Mouse (Mus musculus): ENCODE results near the gene Spag7. TPM values are rescaled to one million over a fixed set of nuclear protein-coding genes. Genes with fewer than 3 reads are reported as not detected.
A peak's percentile ranks its signal among the peaks of the same experiment; 100 is the strongest.

Gene Spag7
- polyA plus RNA-seq, 1 experiment from 2014 or later, result 72.4 TPM

GRCm38 (mm10) chr11:70648512-70648911, 20.7 kb downstream of the Spag7 start:
- peak; percentile 50 for DNase-seq
- Histone ChIP-seq H3K27me3 (no peaks in the 10 kb centered on the region), H3K9me3 (replicated peaks) (no peaks in the 10 kb centered on the region), H3K36me3 (peaks cover 67% of the 10 kb centered on the region), H3K27ac (peak overlapping the region; percentile 99), H3K4me2 (peak overlapping the region; percentile 96), H3K4me3 (replicated peaks) (peak overlapping the region; percentile 85), H3K4me1 (replicated peaks) (peaks cover 76% of the 10 kb centered on the region), H3K9ac (peak overlapping the region; percentile 99)
- 17% methylated on average over 4 of the region's 4 CpGs for WGBS (ENCODE audit: insufficient replicate concordance)
- ATAC-seq (ENCODE audit: low read depth), result peak; percentile 36; the same call in 1 of the 2 replicates

DNA sequence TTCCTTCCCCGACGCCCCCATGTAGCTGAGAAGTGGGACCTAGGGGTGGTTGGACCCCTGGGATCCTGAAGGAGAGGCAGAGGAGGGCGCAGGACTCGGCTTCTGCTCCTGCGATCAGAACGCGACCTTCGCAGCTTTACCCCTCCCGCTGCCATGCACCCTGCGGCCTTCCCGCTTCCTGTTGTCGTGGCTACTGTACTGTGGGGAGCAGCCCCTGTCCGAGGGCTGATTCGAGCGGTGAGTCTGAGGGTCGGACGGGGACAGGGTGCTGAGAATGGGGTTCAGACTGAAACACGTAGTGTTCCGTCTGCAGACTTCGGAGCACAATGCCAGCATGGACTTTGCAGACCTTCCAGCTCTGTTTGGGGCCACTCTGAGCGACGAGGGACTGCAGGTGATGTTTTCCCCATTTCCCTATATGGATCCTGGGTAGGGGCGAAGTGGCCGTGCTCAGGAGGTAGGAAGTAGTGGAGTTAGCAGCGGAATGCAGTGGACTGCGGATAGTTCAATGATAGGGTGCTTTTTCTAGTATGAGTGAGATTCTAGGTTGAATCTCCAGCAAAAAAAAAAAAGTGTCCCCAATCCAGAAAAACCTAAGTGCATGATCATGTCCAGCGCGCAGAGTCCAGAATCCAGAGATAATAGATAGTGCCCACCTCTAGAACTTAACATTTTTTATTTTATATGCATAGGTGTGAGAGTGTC, 21.3 kb downstream of the Spag7 start:
- peak; percentile 17; the same call in 1 of the 2 replicates for ATAC-seq (ENCODE audit: low read depth)
- peak overlapping the region; percentile 96 for H3K4me2 ChIP-seq
- peak overlapping the region; percentile 85 for H3K4me3 ChIP-seq (replicated peaks)
- peaks cover 69% of the 10 kb centered on the region for H3K4me1 ChIP-seq (replicated peaks)
- peaks cover 62% of the 10 kb centered on the region for H3K36me3 ChIP-seq
- peak overlapping the region; percentile 99 for H3K27ac ChIP-seq
- no peaks in the 10 kb centered on the region for H3K9me3 ChIP-seq (replicated peaks)
- 2% methylated on average over 28 of the region's 28 CpGs for WGBS (ENCODE audit: insufficient replicate concordance)
- peak overlapping the region; percentile 99 for H3K9ac ChIP-seq
- DNase-seq, result peak; percentile 36
- H3K27me3 ChIP-seq, result no peaks in the 10 kb centered on the region

GRCm38 (mm10) chr11:70646691-70647650, 22.2 kb downstream of the Spag7 start, which contains the start of the genes Rnf167 and Slc25a11:
Gene Rnf167 (plus strand): TSS chr11:70647235.
Gene Slc25a11 (minus strand): TSS chr11:70647479.
- peak within 1 kb of the TSS; percentile 85 for H3K4me3 ChIP-seq (replicated peaks)
- peak within 1 kb of the TSS; percentile 99 for H3K9ac ChIP-seq
- H3K9me3 ChIP-seq (replicated peaks), result no peaks in the 10 kb centered on the region
- WGBS (ENCODE audit: insufficient replicate concordance), result under 1% methylated on average over 63 of the region's 63 CpGs
- ATAC-seq (ENCODE audit: low read depth) (peak; percentile 82), DNase-seq (peak; percentile 96)
- peak within 1 kb of the TSS; percentile 99 for H3K27ac ChIP-seq
- H3K4me2 ChIP-seq, result peak within 1 kb of the TSS; percentile 98
- H3K27me3 ChIP-seq, result no peaks in the 10 kb centered on the region
- peaks cover 67% of the 10 kb centered on the region for H3K4me1 ChIP-seq (replicated peaks)
- H3K36me3 ChIP-seq, result peaks cover 53% of the 10 kb centered on the region

GRCm38 (mm10) chr11:70646259-70646555, 23.0 kb downstream of the Spag7 start:
- peak overlapping the region; percentile 85 for H3K4me3 ChIP-seq (replicated peaks)
- 27% methylated on average over 3 of the region's 3 CpGs for WGBS (ENCODE audit: insufficient replicate concordance)
- H3K4me2 ChIP-seq, result peak overlapping the region; percentile 98
- no peaks in the 10 kb centered on the region for H3K9me3 ChIP-seq (replicated peaks)
- peaks cover 62% of the 10 kb centered on the region for H3K4me1 ChIP-seq (replicated peaks)
- DNase-seq (no peak), ATAC-seq (ENCODE audit: low read depth) (no peak)
- H3K27ac ChIP-seq, result peak overlapping the region; percentile 99
- peaks cover 46% of the 10 kb centered on the region for H3K36me3 ChIP-seq
- no peaks in the 10 kb centered on the region for H3K27me3 ChIP-seq
- H3K9ac ChIP-seq, result peak overlapping the region; percentile 99

DNA sequence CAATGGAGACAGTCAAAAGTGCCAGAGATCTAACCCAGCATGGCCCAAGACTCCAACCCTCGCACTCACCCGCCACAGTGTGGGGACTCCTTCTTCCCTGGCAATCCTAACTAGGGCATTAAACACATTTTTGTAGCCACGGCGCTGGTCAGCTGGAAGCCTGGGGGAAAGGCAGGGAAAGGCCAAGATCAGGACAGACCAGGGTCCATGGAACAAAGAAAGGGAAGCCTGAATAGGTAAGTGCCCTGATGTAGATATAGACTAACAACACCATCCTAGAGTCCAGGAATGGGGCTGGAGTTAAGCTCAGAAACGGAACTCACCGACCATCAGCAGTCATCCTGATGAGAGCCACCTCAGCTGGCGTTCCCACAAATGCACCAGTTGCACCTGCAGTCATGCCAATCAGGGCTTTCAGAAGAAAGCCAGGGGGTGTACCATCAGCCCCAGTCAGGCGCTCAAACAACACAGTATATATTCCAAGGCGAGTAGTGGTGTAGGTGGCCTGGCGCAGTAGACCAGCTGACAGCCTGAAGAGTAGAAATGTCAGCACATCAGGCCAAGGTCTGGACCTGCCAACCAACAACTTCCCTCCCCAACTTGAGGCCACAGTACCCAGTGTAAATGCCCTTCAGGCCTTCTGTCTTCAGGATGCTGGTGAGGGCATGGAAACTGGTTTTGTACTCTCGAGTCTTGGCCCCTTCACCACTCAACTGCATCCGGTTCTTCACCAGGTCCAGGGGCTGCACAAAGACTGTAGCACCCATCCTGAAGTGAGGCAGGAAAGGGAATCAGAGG, 23.6 kb downstream of the Spag7 start:
- peak overlapping the region; percentile 85 for H3K4me3 ChIP-seq (replicated peaks)
- H3K4me1 ChIP-seq (replicated peaks), result peaks cover 62% of the 10 kb centered on the region
- H3K9ac ChIP-seq, result peak overlapping the region; percentile 99
- peak overlapping the region; percentile 99 for H3K27ac ChIP-seq
- no peak for DNase-seq
- no peak for ATAC-seq (ENCODE audit: low read depth)
- H3K27me3 ChIP-seq, result no peaks in the 10 kb centered on the region
- 81% methylated on average over 12 of the region's 12 CpGs for WGBS (ENCODE audit: insufficient replicate concordance)
- peaks cover 40% of the 10 kb centered on the region for H3K36me3 ChIP-seq
- H3K4me2 ChIP-seq, result peak overlapping the region; percentile 98
- H3K9me3 ChIP-seq (replicated peaks), result no peaks in the 10 kb centered on the region

DNA sequence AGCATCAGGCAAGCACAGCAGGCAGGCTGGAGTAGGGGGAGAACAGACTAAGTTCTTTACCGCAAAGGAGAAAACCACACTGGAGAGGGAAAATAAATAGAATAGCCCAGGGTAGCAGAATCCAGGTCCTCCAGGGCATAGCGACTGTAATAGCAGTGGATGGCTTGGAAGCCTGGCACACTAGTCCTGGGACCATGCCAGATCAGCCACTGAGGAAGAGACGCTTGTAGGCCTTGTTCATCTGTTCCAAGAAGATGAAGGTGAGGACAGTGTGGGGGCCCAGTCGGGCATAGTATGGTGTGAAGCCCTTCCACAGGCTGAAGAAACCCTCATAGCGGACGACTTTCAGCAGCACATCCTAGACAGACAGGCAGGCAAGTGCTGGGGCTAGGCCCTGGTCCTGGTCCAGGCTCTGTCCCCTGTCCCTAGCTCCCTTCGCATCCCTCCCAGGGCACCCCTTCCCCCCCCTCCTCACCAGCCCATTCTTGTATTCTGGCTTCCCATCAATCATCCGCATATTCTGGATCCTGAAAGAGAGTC, 24.6 kb downstream of the Spag7 start:
- DNase-seq, result no peak
- WGBS (ENCODE audit: insufficient replicate concordance), result 88% methylated on average over 8 of the region's 8 CpGs
- Histone ChIP-seq H3K4me1 (replicated peaks) (peaks cover 62% of the 10 kb centered on the region), H3K9ac (peak overlapping the region; percentile 99; the same call in 1 of the 2 replicates), H3K4me2 (peak overlapping the region; percentile 98; the same call in 1 of the 2 replicates), H3K36me3 (peaks cover 30% of the 10 kb centered on the region), H3K27me3 (no peaks in the 10 kb centered on the region), H3K9me3 (replicated peaks) (no peaks in the 10 kb centered on the region), H3K4me3 (replicated peaks) (no peak overlapping the region), H3K27ac (no peak overlapping the region)
- no peak for ATAC-seq (ENCODE audit: low read depth)

- ATAC-seq (ENCODE audit: low read depth), result no peak
- 81% methylated on average over 6 of the region's 6 CpGs for WGBS (ENCODE audit: insufficient replicate concordance)
- no peak for DNase-seq
- Histone ChIP-seq H3K4me3 (replicated peaks) (no peak overlapping the region), H3K27me3 (no peaks in the 10 kb centered on the region), H3K9ac (no peak overlapping the region), H3K4me2 (0 out of 2 replicates have a peak overlapping the region, but pooled peaks have one; percentile 5), H3K9me3 (replicated peaks) (no peaks in the 10 kb centered on the region), H3K27ac (0 out of 2 replicates have a peak overlapping the region, but pooled peaks have one; percentile 6), H3K4me1 (replicated peaks) (peaks cover 62% of the 10 kb centered on the region), H3K36me3 (peaks cover 19% of the 10 kb centered on the region)
Observed at GRCm38 (mm10) chr11:70643051-70643450, 26.2 kb downstream of the Spag7 start.

GRCm38 (mm10) chr11:70641241-70641640, 28.0 kb downstream of the Spag7 start:
- H3K9me3 ChIP-seq (replicated peaks), result no peaks in the 10 kb centered on the region
- ATAC-seq (ENCODE audit: low read depth), result no peak
- peaks cover 73% of the 10 kb centered on the region for H3K4me1 ChIP-seq (replicated peaks)
- peak overlapping the region; percentile 37 for H3K27ac ChIP-seq
- no peak overlapping the region; the same call in 1 of the 2 replicates for H3K4me3 ChIP-seq (replicated peaks)
- WGBS (ENCODE audit: insufficient replicate concordance), result 59% methylated on average over 7 of the region's 7 CpGs
- 0 out of 2 replicates have a peak overlapping the region, but pooled peaks have one; percentile 7 for H3K9ac ChIP-seq
- no peak overlapping the region for H3K4me2 ChIP-seq
- peaks cover 19% of the 10 kb centered on the region for H3K36me3 ChIP-seq
- DNase-seq, result no peak
- H3K27me3 ChIP-seq, result no peaks in the 10 kb centered on the region

DNA sequence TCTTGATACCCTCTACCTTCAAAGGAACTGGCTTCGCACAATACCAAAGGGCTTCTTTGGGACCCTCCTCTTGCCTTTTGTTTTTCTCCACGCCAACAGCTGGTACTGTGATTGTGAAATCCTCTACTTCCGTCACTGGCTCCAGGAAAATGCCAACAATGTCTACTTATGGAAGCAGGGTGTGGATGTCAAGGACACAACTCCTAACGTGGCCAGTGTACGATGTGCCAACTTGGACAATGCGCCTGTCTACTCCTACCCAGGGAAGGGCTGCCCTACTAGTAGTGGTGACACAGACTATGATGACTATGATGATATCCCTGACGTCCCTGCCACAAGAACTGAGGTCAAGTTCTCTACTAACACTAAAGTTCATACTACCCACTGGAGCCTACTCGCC, 29.2 kb downstream of the Spag7 start:
- peak overlapping the region; percentile 67 for H3K9ac ChIP-seq
- no peaks in the 10 kb centered on the region for H3K27me3 ChIP-seq
- H3K4me1 ChIP-seq (replicated peaks), result peaks cover 60% of the 10 kb centered on the region
- no peak for ATAC-seq (ENCODE audit: low read depth)
- 69% methylated on average over 8 of the region's 8 CpGs for WGBS (ENCODE audit: insufficient replicate concordance)
- peak overlapping the region; percentile 39; the same call in 1 of the 2 replicates for H3K4me3 ChIP-seq (replicated peaks)
- DNase-seq, result no peak
- H3K4me2 ChIP-seq, result peak overlapping the region; percentile 65
- peak overlapping the region; percentile 89; the same call in 1 of the 2 replicates for H3K27ac ChIP-seq
- H3K36me3 ChIP-seq, result peaks cover 11% of the 10 kb centered on the region
- no peaks in the 10 kb centered on the region for H3K9me3 ChIP-seq (replicated peaks)

GRCm38 (mm10) chr11:70638714-70639278, 30.4 kb downstream of the Spag7 start, which contains the start of gene Gp1ba:
Gene Gp1ba (plus strand): TSS chr11:70639122.
- H3K9me3 ChIP-seq (replicated peaks), result no peaks in the 10 kb centered on the region
- ATAC-seq (ENCODE audit: low read depth) (peak; percentile 94), DNase-seq (peak; percentile 68)
- peak within 1 kb of the TSS; percentile 67 for H3K9ac ChIP-seq
- peak within 1 kb of the TSS; percentile 39 for H3K4me3 ChIP-seq (replicated peaks)
- H3K36me3 ChIP-seq, result no peaks in the 10 kb centered on the region
- 4% methylated on average over 5 of the region's 5 CpGs for WGBS (ENCODE audit: insufficient replicate concordance)
- H3K27me3 ChIP-seq, result no peaks in the 10 kb centered on the region
- peak within 1 kb of the TSS; percentile 65 for H3K4me2 ChIP-seq
- peak within 1 kb of the TSS; percentile 89 for H3K27ac ChIP-seq
- peaks cover 57% of the 10 kb centered on the region for H3K4me1 ChIP-seq (replicated peaks)
